Mouse (Mus musculus): Measurements from ENCODE around the gene Clca2. TPM values are rescaled to one million over a fixed set of nuclear protein-coding genes. Genes with fewer than 3 reads are reported as not detected.

The Clca2 gene
- polyA plus RNA-seq, 1 experiment from 2014 or later, result 0.12 TPM

- WGBS, result 68% methylated on average over 7 of the region's 7 CpGs
- no peak overlapping the region for H3K27ac ChIP-seq (ENCODE audit: low read length)
- H3K4me2 ChIP-seq (ENCODE audit: low read depth, low read length), result peak overlapping the region; percentile 71
- no peaks in the 10 kb centered on the region for H3K36me3 ChIP-seq (ENCODE audit: control insufficient read depth, insufficient read depth, low read length)
- H3K9me3 ChIP-seq (ENCODE audit: control insufficient read depth, low read length), result no peaks in the 10 kb centered on the region
- peak overlapping the region; percentile 90 for H3K4me3 ChIP-seq (ENCODE audit: low read length)
- no peaks in the 10 kb centered on the region for H3K27me3 ChIP-seq (replicated peaks; ENCODE audit: control insufficient read depth, insufficient read depth, low read length)
- H3K4me1 ChIP-seq (ENCODE audit: control insufficient read depth, insufficient read depth, low read length), result no peaks in the 10 kb centered on the region
- no peak for ATAC-seq
- H3K9ac ChIP-seq (ENCODE audit: low read depth, low read length), result no peak overlapping the region
Observed at GRCm38 (mm10) chr3:145119425-145119824, 20.2 kb upstream of the Clca2 start.

- peak; percentile 42 for ATAC-seq
- no peaks in the 10 kb centered on the region for H3K36me3 ChIP-seq (ENCODE audit: control insufficient read depth, insufficient read depth, low read length)
- 3% methylated on average over 14 of the region's 14 CpGs for WGBS
- H3K27me3 ChIP-seq (replicated peaks; ENCODE audit: control insufficient read depth, insufficient read depth, low read length), result no peaks in the 10 kb centered on the region
- peak overlapping the region; percentile 71 for H3K4me2 ChIP-seq (ENCODE audit: low read depth, low read length)
- peak overlapping the region; percentile 90 for H3K4me3 ChIP-seq (ENCODE audit: low read length)
- H3K4me1 ChIP-seq (ENCODE audit: control insufficient read depth, insufficient read depth, low read length), result no peaks in the 10 kb centered on the region
- peak overlapping the region; percentile 99 for H3K27ac ChIP-seq (ENCODE audit: low read length)
- peak overlapping the region; percentile 90 for H3K9ac ChIP-seq (ENCODE audit: low read depth, low read length)
- H3K9me3 ChIP-seq (ENCODE audit: control insufficient read depth, low read length), result no peaks in the 10 kb centered on the region
Observed at GRCm38 (mm10) chr3:145119002-145119358, 19.7 kb upstream of the Clca2 start.

GRCm38 (mm10) chr3:145118254-145119001, 19.2 kb upstream of the Clca2 start, which contains the start of gene Odf2l:
Gene Odf2l, plus strand, starts transcription at chr3:145118588.
- Histone ChIP-seq H3K4me2 (ENCODE audit: low read depth, low read length) (peak within 1 kb of the TSS; percentile 71), H3K36me3 (ENCODE audit: control insufficient read depth, insufficient read depth, low read length) (no peaks in the 10 kb centered on the region), H3K9me3 (ENCODE audit: control insufficient read depth, low read length) (no peaks in the 10 kb centered on the region), H3K4me1 (ENCODE audit: control insufficient read depth, insufficient read depth, low read length) (no peaks in the 10 kb centered on the region), H3K9ac (ENCODE audit: low read depth, low read length) (peak within 1 kb of the TSS; percentile 90), H3K27me3 (replicated peaks; ENCODE audit: control insufficient read depth, insufficient read depth, low read length) (no peaks in the 10 kb centered on the region), H3K4me3 (ENCODE audit: low read length) (peak within 1 kb of the TSS; percentile 90), H3K27ac (ENCODE audit: low read length) (peak within 1 kb of the TSS; percentile 99)
- peak; percentile 99 for ATAC-seq
- WGBS, result 1% methylated on average over 57 of the region's 57 CpGs

- ATAC-seq, result no peak
- Histone ChIP-seq H3K9me3 (ENCODE audit: control insufficient read depth, low read length) (no peaks in the 10 kb centered on the region), H3K4me3 (ENCODE audit: low read length) (peak overlapping the region; percentile 90), H3K4me2 (ENCODE audit: low read depth, low read length) (peak overlapping the region; percentile 47), H3K9ac (ENCODE audit: low read depth, low read length) (no peak overlapping the region; the same call in 1 of the 2 replicates), H3K27ac (ENCODE audit: low read length) (no peak overlapping the region), H3K27me3 (replicated peaks; ENCODE audit: control insufficient read depth, insufficient read depth, low read length) (no peaks in the 10 kb centered on the region), H3K4me1 (ENCODE audit: control insufficient read depth, insufficient read depth, low read length) (no peaks in the 10 kb centered on the region), H3K36me3 (ENCODE audit: control insufficient read depth, insufficient read depth, low read length) (no peaks in the 10 kb centered on the region)
- WGBS, result 80% methylated on average over 10 of the region's 10 CpGs
Observed at GRCm38 (mm10) chr3:145117637-145118036, 18.4 kb upstream of the Clca2 start.

- Histone ChIP-seq H3K9me3 (ENCODE audit: control insufficient read depth, low read length) (no peaks in the 10 kb centered on the region), H3K9ac (ENCODE audit: low read depth, low read length) (no peak overlapping the region), H3K27me3 (replicated peaks; ENCODE audit: control insufficient read depth, insufficient read depth, low read length) (no peaks in the 10 kb centered on the region), H3K4me3 (ENCODE audit: low read length) (no peak overlapping the region), H3K4me2 (ENCODE audit: low read depth, low read length) (no peak overlapping the region), H3K27ac (ENCODE audit: low read length) (no peak overlapping the region), H3K4me1 (ENCODE audit: control insufficient read depth, insufficient read depth, low read length) (no peaks in the 10 kb centered on the region), H3K36me3 (ENCODE audit: control insufficient read depth, insufficient read depth, low read length) (no peaks in the 10 kb centered on the region)
- WGBS, result 84% methylated on average over 2 of the region's 2 CpGs
- no peak for ATAC-seq
Observed at GRCm38 (mm10) chr3:145115169-145115568, 15.9 kb upstream of the Clca2 start.

GRCm38 (mm10) chr3:145105773-145106504, 6.7 kb upstream of the Clca2 start:
- H3K4me3 ChIP-seq (ENCODE audit: low read length), result no peak overlapping the region
- H3K27ac ChIP-seq (ENCODE audit: low read length), result no peak overlapping the region
- H3K36me3 ChIP-seq (ENCODE audit: control insufficient read depth, insufficient read depth, low read length), result no peaks in the 10 kb centered on the region
- H3K4me1 ChIP-seq (ENCODE audit: control insufficient read depth, insufficient read depth, low read length), result 0 out of 2 replicates have a peak, but pooled peaks cover 3% of the 10 kb centered on the region
- no peaks in the 10 kb centered on the region for H3K9me3 ChIP-seq (ENCODE audit: control insufficient read depth, low read length)
- no peak overlapping the region for H3K4me2 ChIP-seq (ENCODE audit: low read depth, low read length)
- no peak for ATAC-seq
- H3K9ac ChIP-seq (ENCODE audit: low read depth, low read length), result no peak overlapping the region
- no peaks in the 10 kb centered on the region for H3K27me3 ChIP-seq (replicated peaks; ENCODE audit: control insufficient read depth, insufficient read depth, low read length)
- WGBS, result 74% methylated on average over 5 of the region's 5 CpGs

GRCm38 (mm10) chr3:145105076-145105772, 6.0 kb upstream of the Clca2 start:
- Histone ChIP-seq H3K9me3 (ENCODE audit: control insufficient read depth, low read length) (no peaks in the 10 kb centered on the region), H3K4me1 (ENCODE audit: control insufficient read depth, insufficient read depth, low read length) (0 out of 2 replicates have a peak, but pooled peaks cover 3% of the 10 kb centered on the region), H3K27me3 (replicated peaks; ENCODE audit: control insufficient read depth, insufficient read depth, low read length) (no peaks in the 10 kb centered on the region), H3K27ac (ENCODE audit: low read length) (no peak overlapping the region), H3K36me3 (ENCODE audit: control insufficient read depth, insufficient read depth, low read length) (no peaks in the 10 kb centered on the region), H3K9ac (ENCODE audit: low read depth, low read length) (no peak overlapping the region), H3K4me3 (ENCODE audit: low read length) (no peak overlapping the region), H3K4me2 (ENCODE audit: low read depth, low read length) (no peak overlapping the region)
- ATAC-seq, result no peak
- WGBS, result 61% methylated on average over 5 of the region's 5 CpGs

GRCm38 (mm10) chr3:145103770-145104169, 4.5 kb upstream of the Clca2 start:
- 51% methylated on average over 5 of the region's 5 CpGs for WGBS
- Histone ChIP-seq H3K4me1 (ENCODE audit: control insufficient read depth, insufficient read depth, low read length) (0 out of 2 replicates have a peak, but pooled peaks cover 3% of the 10 kb centered on the region), H3K4me2 (ENCODE audit: low read depth, low read length) (no peak overlapping the region), H3K27me3 (replicated peaks; ENCODE audit: control insufficient read depth, insufficient read depth, low read length) (no peaks in the 10 kb centered on the region), H3K27ac (ENCODE audit: low read length) (no peak overlapping the region), H3K9me3 (ENCODE audit: control insufficient read depth, low read length) (no peaks in the 10 kb centered on the region), H3K36me3 (ENCODE audit: control insufficient read depth, insufficient read depth, low read length) (no peaks in the 10 kb centered on the region), H3K9ac (ENCODE audit: low read depth, low read length) (no peak overlapping the region), H3K4me3 (ENCODE audit: low read length) (no peak overlapping the region)
- no peak for ATAC-seq

GRCm38 (mm10) chr3:145103321-145103720, 4.1 kb upstream of the Clca2 start:
- H3K4me2 ChIP-seq (ENCODE audit: low read depth, low read length), result no peak overlapping the region
- no peaks in the 10 kb centered on the region for H3K36me3 ChIP-seq (ENCODE audit: control insufficient read depth, insufficient read depth, low read length)
- H3K9me3 ChIP-seq (ENCODE audit: control insufficient read depth, low read length), result no peaks in the 10 kb centered on the region
- no peak overlapping the region for H3K9ac ChIP-seq (ENCODE audit: low read depth, low read length)
- no peaks in the 10 kb centered on the region for H3K27me3 ChIP-seq (replicated peaks; ENCODE audit: control insufficient read depth, insufficient read depth, low read length)
- H3K4me3 ChIP-seq (ENCODE audit: low read length), result no peak overlapping the region
- ATAC-seq, result no peak
- H3K27ac ChIP-seq (ENCODE audit: low read length), result no peak overlapping the region
- H3K4me1 ChIP-seq (ENCODE audit: control insufficient read depth, insufficient read depth, low read length), result 0 out of 2 replicates have a peak, but pooled peaks cover 3% of the 10 kb centered on the region
- WGBS, result 59% methylated on average over 2 of the region's 2 CpGs

Data from intestine, embryonic 16.5 days (tissue).